Mouse (Mus musculus) bone marrow, adult 2 months (tissue): ENCODE measurements at regions not wholly inside any gene's neighbourhood (a gene's known extent, or its start where the extent isn't known, plus 50 kb on each side); places are given as distances from the start of the nearest gene placed in this dataset.

Experiments used
- H3K27ac ChIP-seq: fragments of 200-500 bp; 2 replicates; pipeline ENCODE4 v1.5.1; 2012; ENCODE audit warnings: low read depth, mild to moderate bottlenecking, control low read depth, inconsistent platforms, low read length; ENCODE audit not compliant: control insufficient read depth, poor library complexity, insufficient read depth
- H3K4me1 ChIP-seq: fragments of 200-500 bp; 2 replicates; pipeline ENCODE4 v1.6.1; 2011; ENCODE audit warnings: low read length; ENCODE audit not compliant: control insufficient read depth, insufficient read depth
- H3K4me3 ChIP-seq: fragments of 200-500 bp; replicated peaks from 2 replicates; pipeline ENCODE3; 2011; ENCODE audit warnings: mild to moderate bottlenecking, low read depth, low read length, control low read depth; ENCODE audit not compliant: control insufficient read depth
- CTCF ChIP-seq: fragments of 200-500 bp; IDR thresholded peaks from 2 replicates; pipeline ENCODE4 v1.5.1; 2011; ENCODE audit warnings: low read length, control low read depth; ENCODE audit not compliant: control insufficient read depth, insufficient read depth
- POLR2A ChIP-seq: fragments of 200-500 bp; IDR thresholded peaks from 2 replicates; pipeline ENCODE4 v1.6.1; 2011; ENCODE audit warnings: low read depth, mild to moderate bottlenecking, control low read depth, low read length, borderline replicate concordance; ENCODE audit not compliant: control insufficient read depth
- WGBS: fragments of 180-500 bp; shearing (Covaris S2); methylation state at CpG from one replicate; pipeline ENCODE4 v1.1.7; 2018; 5-methylcytosine and 5-hydroxymethylcytosine counted together

DNA sequence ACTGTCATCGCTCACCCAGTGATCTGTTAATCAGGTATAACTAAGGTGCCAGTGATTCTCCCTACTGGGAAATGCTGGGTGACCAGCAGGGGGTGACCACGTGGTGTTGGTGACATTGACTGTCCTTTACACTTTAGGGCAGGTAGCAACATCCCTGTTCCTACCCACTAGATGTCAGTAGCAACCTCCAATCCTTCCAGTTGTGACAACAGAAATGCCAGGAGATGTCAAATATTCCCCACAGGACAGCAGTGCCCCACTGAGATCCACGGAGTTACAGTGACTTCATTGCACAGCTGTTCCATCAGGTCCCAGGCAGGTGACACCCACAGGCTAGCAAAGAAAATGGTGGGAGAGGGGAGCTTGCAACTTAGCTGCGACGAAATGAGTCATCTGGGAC is 176.0 kb downstream of the 1810013L24Rik start:
- H3K4me1 ChIP-seq = no peaks in the 10 kb centered on the region
- no peak overlapping the region for H3K27ac ChIP-seq
- H3K4me3 ChIP-seq = no peak overlapping the region
- no peak for TF ChIP-seq CTCF
- no peak for TF ChIP-seq POLR2A
- WGBS = 28% methylated on average over 5 of the region's 5 CpGs

DNA sequence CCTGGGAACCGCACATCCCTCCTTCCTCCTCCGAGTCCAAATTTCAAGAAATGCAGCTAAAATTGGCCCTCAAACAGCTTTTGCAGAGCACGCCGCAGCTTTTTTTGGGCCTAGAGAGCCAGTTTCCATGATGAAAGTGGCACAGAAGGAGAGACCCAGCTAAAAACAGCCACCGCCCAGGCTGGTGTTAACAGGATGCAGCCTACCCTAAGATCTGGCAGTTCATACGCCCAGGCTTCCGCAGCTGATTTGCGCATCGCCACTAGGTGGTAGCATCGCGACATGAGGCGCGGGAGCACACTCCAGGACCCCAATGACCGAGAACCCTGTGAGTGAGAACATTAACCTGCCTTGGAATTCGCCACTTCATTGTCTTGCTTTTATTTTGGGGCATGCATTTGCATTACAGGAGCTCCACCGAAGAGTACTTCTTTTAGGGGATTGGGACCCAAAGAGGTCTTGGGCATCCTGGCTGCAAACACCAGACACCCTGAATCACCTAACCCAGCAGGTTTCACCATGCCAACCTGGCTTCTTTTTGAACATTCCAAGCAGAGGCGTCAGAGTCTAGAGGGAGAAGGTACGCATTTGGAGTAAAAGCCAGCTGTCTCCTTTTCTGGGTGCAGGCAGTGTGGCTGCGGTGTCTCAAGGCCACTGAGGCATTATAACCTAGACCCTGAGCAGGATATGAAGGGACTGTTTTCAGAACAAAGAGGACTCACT is 179.6 kb downstream of the 1810013L24Rik start:
- no peak overlapping the region for H3K4me3 ChIP-seq
- no peak for TF ChIP-seq POLR2A
- peak; percentile 51; the same call in 1 of the 2 replicates for TF ChIP-seq CTCF
- H3K4me1 ChIP-seq = no peaks in the 10 kb centered on the region
- whole genome bisulfite sequencing = 19% methylated on average over 19 of the region's 19 CpGs
- H3K27ac ChIP-seq = no peak overlapping the region

DNA sequence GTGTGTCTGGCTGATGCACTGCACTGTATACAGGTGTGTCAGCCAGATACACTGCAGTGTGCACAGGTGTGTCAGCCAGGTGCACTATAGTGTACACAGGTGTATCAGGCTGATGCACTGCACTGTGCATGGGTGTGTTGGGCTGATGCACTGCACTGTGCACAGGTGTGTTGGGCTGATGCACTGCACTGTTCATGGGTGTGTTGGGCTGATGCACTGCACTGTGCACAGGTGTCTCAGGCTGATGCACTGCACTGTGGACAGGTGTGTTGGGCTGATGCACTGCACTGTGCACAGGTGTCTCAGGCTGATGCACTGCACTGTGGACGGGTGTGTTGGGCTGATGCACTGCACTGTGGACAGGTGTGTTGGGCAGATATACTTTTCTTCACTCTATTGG is 181.2 kb downstream of the 1810013L24Rik start:
- H3K4me3 ChIP-seq = no peak overlapping the region
- 60% methylated on average over 1 of the region's 1 CpGs for WGBS

DNA sequence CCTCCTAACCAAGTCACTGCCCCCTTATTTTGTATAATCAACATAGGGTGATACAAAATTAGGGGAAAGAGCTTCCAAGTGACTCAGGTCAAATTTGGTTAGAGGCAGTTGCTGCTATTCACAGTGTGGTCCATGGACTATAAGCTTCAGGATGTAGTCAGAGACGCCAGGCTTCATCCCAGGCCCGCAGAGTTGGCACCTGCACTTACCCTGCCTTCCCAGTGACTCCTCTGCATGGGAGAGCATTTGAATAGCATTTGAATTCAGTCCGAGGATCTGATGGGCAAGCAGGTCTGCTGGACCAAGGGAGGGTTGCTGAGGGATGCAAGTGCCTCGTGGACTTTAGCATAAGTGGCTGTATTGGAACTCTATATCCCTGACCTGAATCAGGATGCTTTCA is 181.8 kb downstream of the 1810013L24Rik start:
- TF ChIP-seq CTCF (no peak), POLR2A (no peak)
- 65% methylated on average over 4 of the region's 4 CpGs for WGBS

More for the DNA sequence above, 181.2 kb downstream of the 1810013L24Rik start:
- Histone ChIP-seq H3K27ac (no peak overlapping the region), H3K4me1 (no peaks in the 10 kb centered on the region)
- TF ChIP-seq POLR2A = no peak
- TF ChIP-seq CTCF = no peak

DNA sequence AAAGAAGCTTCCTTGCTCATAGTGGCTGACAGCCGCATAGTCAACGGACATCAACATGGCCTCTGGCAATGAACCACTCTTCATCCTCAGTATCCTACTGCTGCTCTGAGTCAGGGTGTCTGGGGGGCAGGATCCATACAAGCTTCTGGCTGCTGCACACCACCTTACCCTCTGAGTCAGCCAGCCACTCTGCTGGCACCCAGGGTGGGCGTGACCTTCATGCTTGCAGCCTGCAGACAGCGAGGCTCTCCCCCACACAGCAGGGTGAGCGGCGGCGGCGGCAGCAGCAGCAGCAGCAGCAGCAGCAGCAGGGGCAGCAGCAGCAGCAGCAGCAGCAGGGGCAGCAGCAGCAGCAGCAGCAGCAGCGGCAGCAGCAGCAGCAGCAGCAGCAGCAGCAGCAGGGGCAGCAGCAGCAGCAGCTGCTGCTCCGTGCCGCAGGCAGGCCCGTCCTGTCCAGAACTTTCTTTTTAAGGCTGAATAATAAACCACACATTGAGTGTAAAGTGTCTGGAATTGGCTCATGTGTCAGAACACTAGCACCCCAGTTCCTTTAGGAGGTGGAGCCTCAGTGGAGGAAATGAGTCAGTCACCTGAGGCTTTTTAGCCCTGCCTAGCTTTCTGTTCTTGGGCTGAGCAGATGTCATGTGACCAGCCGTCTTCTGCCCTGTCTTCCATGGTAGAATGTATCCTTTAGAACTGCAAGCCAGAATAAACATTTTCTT is 186.3 kb downstream of the 1810013L24Rik start:
- no peaks in the 10 kb centered on the region for H3K4me1 ChIP-seq
- 84% methylated on average over 13 of the region's 13 CpGs for WGBS
- TF ChIP-seq CTCF (no peak), POLR2A (no peak)

More for the DNA sequence above, 181.8 kb downstream of the 1810013L24Rik start:
- no peak overlapping the region for H3K27ac ChIP-seq
- H3K4me3 ChIP-seq = no peak overlapping the region
- no peaks in the 10 kb centered on the region for H3K4me1 ChIP-seq

DNA sequence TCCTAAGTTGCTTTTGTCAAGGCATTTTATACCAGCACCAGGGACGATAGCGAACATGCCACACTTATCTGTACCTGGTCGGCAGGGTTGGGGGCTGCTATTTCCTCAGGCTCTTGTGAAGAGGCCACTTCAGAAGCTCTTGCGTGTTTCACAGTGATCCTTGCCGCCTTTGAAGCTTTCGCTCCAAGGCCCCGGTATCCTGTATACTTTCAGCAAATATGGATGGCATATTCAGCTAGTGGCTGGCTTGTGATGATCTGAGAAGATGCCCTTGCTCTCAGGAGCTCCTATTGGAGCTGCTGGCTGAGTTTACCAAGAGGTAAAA is 186.8 kb downstream of the 1810013L24Rik start:
- TF ChIP-seq CTCF = no peak
- no peak for TF ChIP-seq POLR2A
- Histone ChIP-seq H3K27ac (no peak overlapping the region), H3K4me1 (no peaks in the 10 kb centered on the region), H3K4me3 (no peak overlapping the region)
- 91% methylated on average over 7 of the region's 7 CpGs for WGBS

More for the DNA sequence above, 186.3 kb downstream of the 1810013L24Rik start:
- Histone ChIP-seq H3K4me3 (no peak overlapping the region), H3K27ac (no peak overlapping the region)

DNA sequence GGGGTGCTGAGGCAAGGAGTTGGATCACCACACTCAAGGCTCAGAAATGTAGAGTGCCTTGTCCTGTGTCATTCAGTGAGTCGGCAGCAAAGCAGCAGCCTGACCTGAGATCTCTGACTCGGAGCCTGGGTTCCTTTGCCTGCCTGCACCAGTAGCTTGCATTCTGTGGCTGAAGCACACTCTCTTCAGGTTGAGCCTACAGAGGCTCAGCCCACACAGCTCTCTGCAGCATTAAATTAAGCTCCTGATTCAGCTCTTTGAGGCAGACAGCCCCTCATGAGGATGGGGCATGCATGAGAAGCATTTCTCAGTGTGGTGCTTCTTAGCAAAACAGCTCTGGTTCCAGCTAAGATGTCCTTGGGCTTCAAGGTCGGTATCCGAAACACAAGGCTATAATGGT is 200.8 kb downstream of the 1810013L24Rik start:
- 68% methylated on average over 4 of the region's 4 CpGs for WGBS
- H3K4me1 ChIP-seq = no peaks in the 10 kb centered on the region
- TF ChIP-seq CTCF = no peak
- TF ChIP-seq POLR2A = no peak
- H3K27ac ChIP-seq = no peak overlapping the region
- no peak overlapping the region for H3K4me3 ChIP-seq

DNA sequence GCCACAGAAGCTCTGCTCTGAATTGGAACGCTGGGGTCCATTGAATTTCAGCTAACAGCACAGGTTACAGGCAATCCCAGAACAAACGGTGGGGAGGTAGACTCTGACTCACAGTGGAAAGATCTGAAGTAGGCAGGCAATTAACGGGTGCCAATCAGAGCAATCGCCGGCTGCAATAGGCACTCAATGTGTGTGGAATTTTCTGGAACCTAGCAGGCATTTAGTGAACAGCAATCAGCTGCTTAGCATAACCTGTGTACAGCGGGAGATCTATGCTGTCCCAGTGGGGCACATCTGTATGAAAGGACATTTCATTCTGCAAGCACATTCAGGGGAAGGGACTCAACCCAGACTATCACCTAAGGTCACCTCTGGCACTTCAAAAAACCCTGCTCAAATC is 213.4 kb downstream of the 1810013L24Rik start:
- no peak overlapping the region for H3K4me3 ChIP-seq
- WGBS = 80% methylated on average over 6 of the region's 6 CpGs
- TF ChIP-seq CTCF (no peak), POLR2A (no peak)

DNA sequence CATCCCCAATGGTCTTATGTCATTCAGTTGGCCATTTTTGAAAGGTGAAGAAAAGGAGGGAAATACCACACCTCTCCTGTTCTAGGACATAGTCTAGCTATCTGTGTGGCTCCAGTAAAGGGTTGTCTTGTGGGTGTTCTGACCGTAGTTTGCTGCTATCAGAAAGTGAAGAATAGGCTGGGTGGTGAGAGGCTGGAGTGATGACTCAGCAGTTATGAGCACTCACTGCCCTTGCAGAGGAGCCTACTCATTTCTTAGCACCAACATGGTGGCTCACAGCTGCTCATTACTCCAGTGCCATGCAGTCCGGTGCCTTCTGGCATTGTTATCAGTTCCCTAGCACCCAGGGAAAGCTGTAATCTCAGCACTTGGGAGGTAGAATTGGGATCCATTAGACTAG is 217.0 kb downstream of the 1810013L24Rik start:
- Histone ChIP-seq H3K4me1 (no peaks in the 10 kb centered on the region), H3K4me3 (no peak overlapping the region), H3K27ac (no peak overlapping the region)
- 64% methylated on average over 2 of the region's 2 CpGs for WGBS
- no peak for TF ChIP-seq CTCF

More for the DNA sequence above, 213.4 kb downstream of the 1810013L24Rik start:
- no peaks in the 10 kb centered on the region for H3K4me1 ChIP-seq
- H3K27ac ChIP-seq = no peak overlapping the region
